ENCODE assay signal across 8 mouse cellular contexts in genomic region chr8:84664566-84665384, GRCm38 (mm10). TPM values are rescaled to one million over a fixed set of nuclear protein-coding genes. Genes with fewer than 3 reads are reported as not detected.
DNase-seq lines count a peak whose midpoint lies in the region; ATAC-seq and TF ChIP-seq lines count a peak whose summit lies in the region.

No protein-coding gene starts in this region.

- peak; percentile 87 for DNase-seq in adrenal gland, postnatal 36 days
- DNase-seq in heart, adult 2 months, result peak; percentile 79 to 86
- DNase-seq in kidney, adult 2 months, result peak; percentile 91
- peak; percentile 85 for DNase-seq in limb, embryonic 11.5 days (ENCODE audit: low spot score)
- peak; percentile 78 for DNase-seq in skeletal muscle tissue, adult 2 months (ENCODE audit: low read depth, low spot score)
- peak; percentile 79 for DNase-seq in yolk sac, embryonic 10.5 days (ENCODE audit: low spot score)

- under 1% methylated on average over 29 of the region's 29 CpGs for WGBS in embryonic facial prominence, embryonic 13.5 days
- WGBS in heart, adult 2 months, result under 1% methylated on average over 29 of the region's 29 CpGs
- WGBS in kidney, adult 2 months, result 1% methylated on average over 29 of the region's 29 CpGs
- under 1% methylated on average over 29 of the region's 29 CpGs for WGBS in limb, embryonic 11.5 days
- WGBS in midbrain, embryonic 12.5 days, result under 1% methylated on average over 29 of the region's 29 CpGs

- intact Hi-C loops in heart, adult 2 months (cut with DNase I), result loop anchor here (1.0 to 2.0 kb wide), 3 partner anchors 23 to 324 kb away; partner anchors contain the start of gene Nacc1

- no peaks in the 10 kb centered on the region for H3K9me3 ChIP-seq in embryonic facial prominence, embryonic 13.5 days
- no peaks in the 10 kb centered on the region for H3K9me3 ChIP-seq in limb, embryonic 11.5 days (ENCODE audit: control insufficient read depth, low read length)
- H3K9me3 ChIP-seq in midbrain, embryonic 12.5 days, result no peaks in the 10 kb centered on the region

- peak; percentile 66 for TF ChIP-seq CTCF in heart, adult 2 months (IDR thresholded peaks at IDR 0.05)
- peak; percentile 49 for TF ChIP-seq CTCF in kidney, adult 2 months (conservative IDR thresholded peaks at IDR 0.05; ENCODE audit: insufficient read depth, insufficient read length, low read depth, low read length)

- H3K27me3 ChIP-seq in embryonic facial prominence, embryonic 13.5 days, result no peaks in the 10 kb centered on the region
- H3K27me3 ChIP-seq in heart, adult 2 months (ENCODE audit: control insufficient read depth, insufficient read depth, low read length), result no peaks in the 10 kb centered on the region
- H3K27me3 ChIP-seq in kidney, adult 2 months (replicated peaks; ENCODE audit: control insufficient read depth, insufficient read depth, low read length), result no peaks in the 10 kb centered on the region
- H3K27me3 ChIP-seq in limb, embryonic 11.5 days (ENCODE audit: control insufficient read depth, insufficient read depth, low read length), result no peaks in the 10 kb centered on the region
- H3K27me3 ChIP-seq in midbrain, embryonic 12.5 days, result no peaks in the 10 kb centered on the region

- H3K4me2 ChIP-seq in embryonic facial prominence, embryonic 13.5 days, result peak overlapping the region; percentile 87
- H3K4me2 ChIP-seq in limb, embryonic 11.5 days (ENCODE audit: low read depth, severe bottlenecking), result peak overlapping the region; percentile 82
- peak overlapping the region; percentile 96 for H3K4me2 ChIP-seq in midbrain, embryonic 12.5 days (replicated peaks)

- peaks cover 19% of the 10 kb centered on the region for H3K36me3 ChIP-seq in embryonic facial prominence, embryonic 13.5 days
- no peaks in the 10 kb centered on the region for H3K36me3 ChIP-seq in heart, adult 2 months (ENCODE audit: control insufficient read depth, insufficient read depth, low read length)
- H3K36me3 ChIP-seq in kidney, adult 2 months (ENCODE audit: control insufficient read depth, insufficient read depth, low read length), result no peaks in the 10 kb centered on the region
- H3K36me3 ChIP-seq in limb, embryonic 11.5 days (ENCODE audit: control insufficient read depth, insufficient read depth, low read length), result no peaks in the 10 kb centered on the region; the same call in 1 of the 2 replicates
- peaks cover 10% of the 10 kb centered on the region; the same call in 1 of the 2 replicates for H3K36me3 ChIP-seq in midbrain, embryonic 12.5 days

- no peak for ATAC-seq in embryonic facial prominence, embryonic 13.5 days (ENCODE audit: insufficient number of reproducible peaks, insufficient read depth, low FRiP score, low TSS enrichment, low read depth)
- ATAC-seq in limb, embryonic 11.5 days (ENCODE audit: insufficient number of reproducible peaks, low FRiP score, low TSS enrichment, low read depth), result no peak
- peak; percentile 50 for ATAC-seq in midbrain, embryonic 12.5 days (ENCODE audit: low FRiP score, low read depth)

- H3K79me2 ChIP-seq in heart, adult 2 months (replicated peaks; ENCODE audit: control insufficient read depth, insufficient read depth, low read length), result no peaks in the 10 kb centered on the region

- peaks cover 36% of the 10 kb centered on the region for H3K4me1 ChIP-seq in embryonic facial prominence, embryonic 13.5 days
- no peaks in the 10 kb centered on the region for H3K4me1 ChIP-seq in heart, adult 2 months (ENCODE audit: control insufficient read depth, insufficient read depth, low read length)
- peaks cover 14% of the 10 kb centered on the region; the same call in 1 of the 2 replicates for H3K4me1 ChIP-seq in kidney, adult 2 months (ENCODE audit: control insufficient read depth, insufficient read depth, low read length)
- peaks cover 3% of the 10 kb centered on the region; the same call in 1 of the 2 replicates for H3K4me1 ChIP-seq in limb, embryonic 11.5 days (ENCODE audit: control insufficient read depth, insufficient read depth, low read length)
- peaks cover 43% of the 10 kb centered on the region for H3K4me1 ChIP-seq in midbrain, embryonic 12.5 days

- peak overlapping the region; percentile 85 for H3K4me3 ChIP-seq in embryonic facial prominence, embryonic 13.5 days
- H3K4me3 ChIP-seq in heart, adult 2 months, result peak overlapping the region; percentile 53
- peak overlapping the region; percentile 91 for H3K4me3 ChIP-seq in kidney, adult 2 months (ENCODE audit: insufficient read depth, low read depth, low read length)
- peak overlapping the region; percentile 99 for H3K4me3 ChIP-seq in limb, embryonic 11.5 days (ENCODE audit: low read depth, low read length)
- peak overlapping the region; percentile 71 for H3K4me3 ChIP-seq in midbrain, embryonic 12.5 days

- peak; percentile 68 for TF ChIP-seq POLR2A in heart, adult 2 months (IDR thresholded peaks at IDR 0.05; ENCODE audit: insufficient read depth, low read depth, low read length)
- TF ChIP-seq POLR2A in kidney, adult 2 months (IDR thresholded peaks at IDR 0.05; ENCODE audit: low read depth, low read length), result no peak

- H3K27ac ChIP-seq in embryonic facial prominence, embryonic 13.5 days, result peak overlapping the region; percentile 96
- peak overlapping the region; percentile 94 for H3K27ac ChIP-seq in heart, adult 2 months
- H3K27ac ChIP-seq in kidney, adult 2 months (ENCODE audit: insufficient read depth, low read depth, low read length), result peak overlapping the region; percentile 98
- peak overlapping the region; percentile 92 for H3K27ac ChIP-seq in limb, embryonic 11.5 days (replicated peaks; ENCODE audit: low read depth, low read length)
- H3K27ac ChIP-seq in midbrain, embryonic 12.5 days (replicated peaks), result peak overlapping the region; percentile 93

- peak; percentile 70; the same call in 1 of the 2 replicates for TF ChIP-seq EP300 in heart, adult 2 months (IDR thresholded peaks at IDR 0.05; ENCODE audit: insufficient read depth, low read depth, low read length)

- peak overlapping the region; percentile 84 for H3K9ac ChIP-seq in embryonic facial prominence, embryonic 13.5 days
- H3K9ac ChIP-seq in heart, adult 2 months (ENCODE audit: low read depth, low read length), result peak overlapping the region; percentile 66
- peak overlapping the region; percentile 75 for H3K9ac ChIP-seq in limb, embryonic 11.5 days (ENCODE audit: low read length)
- peak overlapping the region; percentile 70 for H3K9ac ChIP-seq in midbrain, embryonic 12.5 days (replicated peaks)

RNA-seq across cellular contexts. Expression of gene Ier2, which starts 2.1 kb away (rescaled TPM):
- 10 to 100 TPM; 33.9 to 37.4 TPM for total RNA-seq in adrenal gland, postnatal 36 days (2021)
- polyA plus RNA-seq in embryonic facial prominence, embryonic 13.5 days (2015; fragmentation: Nextera tagmentation; extraction: Ambion mirVana), result 64.3 and 67.6 TPM in 2 replicates
- 10 to 100 TPM; 11.8 to 13.0 TPM for total RNA-seq in heart, adult 2 months (2021)
- 6.8 and 8.1 TPM in 2 replicates for polyA plus RNA-seq in heart, adult 2 months (2012; rRNA removed)
- 5.7 and 7.3 TPM in 2 replicates for polyA plus RNA-seq in kidney, adult 2 months (2012; rRNA removed)
- polyA plus RNA-seq in limb, embryonic 11.5 days (2014; fragmentation: Nextera tagmentation; extraction: Ambion mirVana), result 149 and 156 TPM in 2 replicates
- 47.1 and 47.4 TPM in 2 replicates for polyA plus RNA-seq in midbrain, embryonic 12.5 days (2016; fragmentation: Nextera tagmentation; extraction: Ambion mirVana)

RNA-seq across cellular contexts. Expression of gene Trmt1, which starts 21.3 kb away (rescaled TPM):
- total RNA-seq in adrenal gland, postnatal 36 days (2021), result 10 to 100 TPM; 63.8 to 83.7 TPM
- 71.3 and 78.6 TPM in 2 replicates for polyA plus RNA-seq in embryonic facial prominence, embryonic 13.5 days (2015; fragmentation: Nextera tagmentation; extraction: Ambion mirVana)
- total RNA-seq in heart, adult 2 months (2021), result 10 to 100 TPM; 32.0 to 37.4 TPM
- polyA plus RNA-seq in heart, adult 2 months (2012; rRNA removed), result 39.9 and 50.8 TPM in 2 replicates
- 73.7 and 98.9 TPM in 2 replicates for polyA plus RNA-seq in kidney, adult 2 months (2012; rRNA removed)
- polyA plus RNA-seq in limb, embryonic 11.5 days (2014; fragmentation: Nextera tagmentation; extraction: Ambion mirVana), result 65.7 and 65.9 TPM in 2 replicates
- 53.6 and 58.8 TPM in 2 replicates for polyA plus RNA-seq in midbrain, embryonic 12.5 days (2016; fragmentation: Nextera tagmentation; extraction: Ambion mirVana)

RNA-seq across cellular contexts. Expression of gene Nacc1, which starts 22.9 kb away (rescaled TPM):
- total RNA-seq in adrenal gland, postnatal 36 days (2021), result 10 to 100 TPM; 73.9 to 80.0 TPM
- 16.3 and 16.6 TPM in 2 replicates for polyA plus RNA-seq in embryonic facial prominence, embryonic 13.5 days (2015; fragmentation: Nextera tagmentation; extraction: Ambion mirVana)
- total RNA-seq in heart, adult 2 months (2021), result 10 to 100 TPM; 30.5 to 31.0 TPM
- 45.3 and 50.5 TPM in 2 replicates for polyA plus RNA-seq in heart, adult 2 months (2012; rRNA removed)
- polyA plus RNA-seq in kidney, adult 2 months (2012; rRNA removed), result 85.8 and 93.9 TPM in 2 replicates
- 26.4 and 26.7 TPM in 2 replicates for polyA plus RNA-seq in limb, embryonic 11.5 days (2014; fragmentation: Nextera tagmentation; extraction: Ambion mirVana)
- polyA plus RNA-seq in midbrain, embryonic 12.5 days (2016; fragmentation: Nextera tagmentation; extraction: Ambion mirVana), result 20.8 and 25.0 TPM in 2 replicates

RNA-seq across cellular contexts. Expression of gene Lyl1, which starts 36.5 kb away (rescaled TPM):
- total RNA-seq in adrenal gland, postnatal 36 days (2021), result 1 to 10 TPM; 2.5 to 2.9 TPM
- 4.8 and 4.9 TPM in 2 replicates for polyA plus RNA-seq in embryonic facial prominence, embryonic 13.5 days (2015; fragmentation: Nextera tagmentation; extraction: Ambion mirVana)
- total RNA-seq in heart, adult 2 months (2021), result 1 to 10 TPM; 3.0 to 3.7 TPM
- 4.0 and 7.7 TPM in 2 replicates for polyA plus RNA-seq in heart, adult 2 months (2012; rRNA removed)
- 3.2 and 4.1 TPM in 2 replicates for polyA plus RNA-seq in kidney, adult 2 months (2012; rRNA removed)
- polyA plus RNA-seq in limb, embryonic 11.5 days (2014; fragmentation: Nextera tagmentation; extraction: Ambion mirVana), result 3.9 and 4.8 TPM in 2 replicates
- 3.5 and 5.6 TPM in 2 replicates for polyA plus RNA-seq in midbrain, embryonic 12.5 days (2016; fragmentation: Nextera tagmentation; extraction: Ambion mirVana)

RNA-seq across cellular contexts. Expression of gene G430095P16Rik, which starts 58.0 kb away (rescaled TPM):
- total RNA-seq in adrenal gland, postnatal 36 days (2021), result under 1 TPM in 1 of 2 experiments, not detected in 1; 0.46 TPM
- 6.1 and 6.2 TPM in 2 replicates for polyA plus RNA-seq in embryonic facial prominence, embryonic 13.5 days (2015; fragmentation: Nextera tagmentation; extraction: Ambion mirVana)
- under 1 TPM in 1 of 2 experiments, not detected in 1; 0.55 TPM for total RNA-seq in heart, adult 2 months (2021)
- polyA plus RNA-seq in heart, adult 2 months (2012; rRNA removed), result 0.70 TPM in 1 of 2 replicates, not detected in the other
- 0.65 and 0.81 TPM in 2 replicates for polyA plus RNA-seq in kidney, adult 2 months (2012; rRNA removed)
- polyA plus RNA-seq in limb, embryonic 11.5 days (2014; fragmentation: Nextera tagmentation; extraction: Ambion mirVana), result 7.7 and 8.6 TPM in 2 replicates
- 2.0 and 2.4 TPM in 2 replicates for polyA plus RNA-seq in midbrain, embryonic 12.5 days (2016; fragmentation: Nextera tagmentation; extraction: Ambion mirVana)
